Comparison of ENCODE assay signal across 8 mouse cellular contexts in genomic region chr3:101280348-101281311, GRCm38 (mm10). TPM values are rescaled to one million over a fixed set of nuclear protein-coding genes. Genes with fewer than 3 reads are reported as not detected.
A peak's percentile ranks its signal among the peaks of the same experiment; 100 is the strongest.
DNase-seq lines count a peak whose midpoint lies in the region; ATAC-seq lines count a peak whose summit lies in the region.

No protein-coding gene starts in this region.

- no peaks in the 10 kb centered on the region for H3K9me3 ChIP-seq in kidney, embryonic 16.5 days (ENCODE audit: low read length)
- H3K9me3 ChIP-seq in liver, embryonic 12.5 days (replicated peaks) = no peaks in the 10 kb centered on the region

- H3K27me3 ChIP-seq in kidney, embryonic 16.5 days (ENCODE audit: insufficient read depth, low read length) = no peaks in the 10 kb centered on the region
- H3K27me3 ChIP-seq in liver, embryonic 12.5 days (replicated peaks) = peaks cover 24% of the 10 kb centered on the region

- no peak overlapping the region for H3K9ac ChIP-seq in kidney, embryonic 16.5 days (replicated peaks; ENCODE audit: low read length)
- no peak overlapping the region for H3K9ac ChIP-seq in liver, embryonic 12.5 days

- no peak overlapping the region for H3K4me2 ChIP-seq in kidney, embryonic 16.5 days (replicated peaks; ENCODE audit: low read depth, low read length)
- no peak overlapping the region for H3K4me2 ChIP-seq in liver, embryonic 12.5 days

- H3K4me1 ChIP-seq in kidney, embryonic 16.5 days (ENCODE audit: insufficient read depth, low read length) = peaks cover 9% of the 10 kb centered on the region; the same call in 1 of the 2 replicates
- no peaks in the 10 kb centered on the region for H3K4me1 ChIP-seq in liver, embryonic 12.5 days

- no peaks in the 10 kb centered on the region for H3K36me3 ChIP-seq in kidney, embryonic 16.5 days (ENCODE audit: insufficient read depth, low read length)
- no peaks in the 10 kb centered on the region for H3K36me3 ChIP-seq in liver, embryonic 12.5 days

- no peak overlapping the region for H3K4me3 ChIP-seq in kidney, embryonic 16.5 days (ENCODE audit: low read length)
- H3K4me3 ChIP-seq in liver, embryonic 12.5 days = no peak overlapping the region

- no peak overlapping the region for H3K27ac ChIP-seq in kidney, embryonic 16.5 days (ENCODE audit: low read length)
- H3K27ac ChIP-seq in liver, embryonic 12.5 days = no peak overlapping the region

- ATAC-seq in CD4-positive, CD25-positive, alpha-beta regulatory T cell, adult 4 months = peak; percentile 68
- peak; percentile 41; the same call in 1 of the 2 replicates for ATAC-seq in kidney, embryonic 16.5 days (ENCODE audit: low FRiP score, low TSS enrichment)
- no peak for ATAC-seq in liver, embryonic 12.5 days

- 47% methylated on average over 15 of the region's 15 CpGs for WGBS in kidney, embryonic 16.5 days
- WGBS in liver, embryonic 12.5 days (ENCODE audit: insufficient replicate concordance) = 43% methylated on average over 15 of the region's 15 CpGs

- peak; percentile 74 for DNase-seq in ZHBTc4 (ENCODE audit: low read depth, low spot score)
- peak; percentile 86 for DNase-seq in heart, adult 9 months (ENCODE audit: low spot score in 2 of 2)
- DNase-seq in ovary, adult 18-20 months (ENCODE audit: low spot score) = peak; percentile 51
- DNase-seq in layer of hippocampus, adult 11-12 months (ENCODE audit: low spot score) = no peak
- DNase-seq in cerebellum, adult 9-10 months = no peak

RNA-seq across cellular contexts. Expression of gene Cd2, which starts 7.1 kb away (rescaled TPM):
- 1,000 to 10,000 TPM; 1,558 to 1,756 TPM for polyA plus RNA-seq in CD4-positive, CD25-positive, alpha-beta regulatory T cell, adult 4 months (2017; shearing (Covaris generic))
- 0.22 TPM in 1 of 2 replicates, not detected in the other for polyA plus RNA-seq in kidney, embryonic 16.5 days (2015; fragmentation: Nextera tagmentation; extraction: Ambion mirVana)
- polyA plus RNA-seq in liver, embryonic 12.5 days (2016; fragmentation: Nextera tagmentation; extraction: Ambion mirVana) = not detected in 2 replicates

Comparison
In these comparisons a context has a peak if more than half of its experiments do, and no peak if none do; other contexts are left out.
1. DNase-seq: peak in ZHBTc4 (single experiment), heart, adult 9 months (2 of 2) and ovary, adult 18-20 months (single experiment); none in layer of hippocampus, adult 11-12 months (single experiment) and cerebellum, adult 9-10 months (single experiment).
2. RNA of gene Cd2, which starts 7.1 kb away (polyA plus RNA-seq): 1,558 to 1,756 TPM in CD4-positive, CD25-positive, alpha-beta regulatory T cell, adult 4 months; 0.22 TPM in kidney, embryonic 16.5 days and not detected in liver, embryonic 12.5 days; every median in the first group is over 1,000 times any median in the second.